Mouse (Mus musculus) testis, postnatal 10 days (tissue): ENCODE measurements at regions not wholly inside any gene's neighbourhood (a gene's known extent, or its start where the extent isn't known, plus 50 kb on each side); places are given as distances from the start of the nearest gene placed in this dataset.

Experiments
- DNase-seq: peaks from one replicate; pipeline ENCODE4 v3.0.0; 2021; ENCODE audit warnings: low spot score

GRCm38 (mm10) chr6:41121641-41122040 lies 86.3 kb upstream of the 2210010C04Rik start:
- DNase-seq = no peak

DNA sequence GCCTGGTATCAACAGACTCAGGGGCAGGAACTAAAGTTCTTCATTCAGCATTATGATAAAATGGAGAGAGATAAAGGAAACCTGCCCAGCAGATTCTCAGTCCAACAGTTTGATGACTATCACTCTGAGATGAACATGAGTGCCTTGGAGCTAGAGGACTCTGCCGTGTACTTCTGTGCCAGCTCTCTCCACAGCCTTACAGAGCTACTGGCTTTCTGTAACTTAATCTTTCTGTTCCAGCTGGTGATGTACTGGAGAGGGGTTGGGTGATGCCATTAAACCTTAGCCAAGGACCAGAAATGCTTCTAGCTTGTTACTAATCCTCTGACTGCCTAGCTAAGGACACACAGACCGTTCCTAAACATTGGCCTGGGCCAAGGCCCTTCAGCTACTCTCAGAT lies 83.9 kb upstream of the 2210010C04Rik start:
- DNase-seq = no peak

- DNase-seq = peak; percentile 71
Observed at GRCm38 (mm10) chr6:41118201-41118976, 83.1 kb upstream of the 2210010C04Rik start.

DNA sequence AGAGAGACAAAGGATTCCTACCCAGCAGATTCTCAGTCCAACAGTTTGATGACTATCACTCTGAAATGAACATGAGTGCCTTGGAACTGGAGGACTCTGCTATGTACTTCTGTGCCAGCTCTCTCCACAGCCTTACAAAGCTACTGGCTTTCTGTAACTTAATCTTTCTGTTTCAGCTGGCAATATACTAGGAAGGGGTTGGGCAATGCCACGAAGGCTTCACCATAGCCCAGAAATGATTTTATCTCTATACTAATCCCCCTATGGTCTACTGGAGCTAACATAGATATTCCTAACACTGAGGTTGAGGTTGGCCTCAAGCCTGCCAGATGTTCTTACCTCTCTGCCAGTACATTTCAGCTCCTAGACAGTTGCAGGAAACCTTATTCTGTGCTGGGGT lies 78.6 kb upstream of the 2210010C04Rik start:
- DNase-seq = no peak

- peak; percentile 76 for DNase-seq
Observed at GRCm38 (mm10) chr6:41112861-41113610, 77.7 kb upstream of the 2210010C04Rik start.

GRCm38 (mm10) chr6:41111829-41112228 lies 76.5 kb upstream of the 2210010C04Rik start:
- DNase-seq = no peak

GRCm38 (mm10) chr6:41108897-41109296 lies 73.6 kb upstream of the 2210010C04Rik start:
- no peak for DNase-seq

- no peak for DNase-seq
Observed at GRCm38 (mm10) chr6:41103689-41104400, 68.5 kb upstream of the 2210010C04Rik start.

DNA sequence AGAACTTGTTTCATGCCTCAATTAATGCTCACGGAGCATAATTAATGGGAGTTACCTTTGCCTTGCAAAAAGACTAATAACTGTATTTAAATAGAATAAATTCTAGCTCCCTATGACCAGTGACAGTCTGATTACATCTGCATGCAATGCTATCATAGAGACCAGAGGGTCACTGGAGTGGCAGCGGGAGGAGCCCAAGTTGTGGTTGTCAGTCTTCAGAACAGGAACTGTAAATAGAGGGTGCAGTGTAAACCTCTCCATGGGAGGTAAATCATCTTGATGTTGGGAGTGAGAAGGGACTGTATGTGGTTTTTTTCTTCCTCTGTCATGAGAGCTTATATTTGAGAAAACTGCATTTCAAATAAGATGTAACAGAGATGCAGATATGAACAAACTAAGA lies 66.7 kb upstream of the 2210010C04Rik start:
- DNase-seq = no peak

- DNase-seq = no peak
Observed at GRCm38 (mm10) chr6:41100258-41100657, 64.9 kb upstream of the 2210010C04Rik start.

GRCm38 (mm10) chr6:41091177-41091829 lies 56.0 kb upstream of the 2210010C04Rik start:
- no peak for DNase-seq
